Mouse (Mus musculus) layer of hippocampus, adult 18-20 months (tissue): Measurements from ENCODE around the gene Cxcl16. TPM values are rescaled to one million over a fixed set of nuclear protein-coding genes. Genes with fewer than 3 reads are reported as not detected.

Experiments
- DNase-seq, 2 experiments: peaks; one replicate each; pipeline ENCODE4 v3.0.0; 2022; ENCODE audit warnings: low spot score in 2 of 2
- microRNA-seq, 2 experiments: library from miRNA; unstranded; fragments of <30 nt; microRNA quantifications; one replicate each; pipeline ENCODE4 v1.2.0; 2021
- total RNA-seq, 2 experiments: library from RNA; stranded (reverse); gene quantifications; 2 replicates each; pipeline ENCODE4 v1.2.3; 2021

Gene Cxcl16
- total RNA-seq, 2 experiments from 2014 or later = 0.82 to 1.3 TPM

DNA sequence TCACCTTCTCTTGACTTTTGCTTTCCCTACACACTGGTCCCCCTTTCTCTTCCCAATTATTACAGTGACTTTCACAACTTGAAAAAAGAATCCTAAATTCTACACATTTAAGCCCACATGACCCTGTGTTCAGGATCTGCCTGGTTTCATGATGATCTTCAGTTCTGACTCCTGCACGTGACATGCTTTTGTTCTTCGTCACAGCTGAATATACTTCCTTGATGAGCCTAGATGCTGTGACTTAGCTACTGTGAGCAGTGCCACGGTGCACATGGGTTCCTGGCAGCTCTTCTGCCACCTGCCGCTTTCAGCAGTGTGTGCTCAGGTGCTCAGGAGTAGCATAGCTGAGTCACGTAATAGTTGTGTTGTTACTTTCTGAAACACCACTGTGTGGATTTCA lies 47.2 kb downstream of the Cxcl16 start:
- no peak for DNase-seq

DNA sequence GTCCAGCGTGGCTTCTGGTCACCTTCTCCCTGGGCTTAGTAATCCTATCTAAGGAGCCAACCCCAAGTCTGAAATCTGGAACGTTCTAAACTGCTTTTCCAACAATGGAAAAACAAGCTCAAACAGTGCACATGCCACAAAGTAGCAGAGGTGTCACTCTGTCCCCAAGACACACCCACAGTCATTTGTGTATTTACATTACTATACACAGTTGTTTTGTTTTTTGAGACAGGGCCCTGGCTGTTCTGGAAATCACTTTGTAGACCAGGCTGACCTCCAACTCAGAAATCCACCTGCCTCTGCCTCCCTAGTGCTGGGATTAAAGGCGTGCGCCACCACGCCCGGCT lies 49.5 kb downstream of the Cxcl16 start:
- DNase-seq = no peak

DNA sequence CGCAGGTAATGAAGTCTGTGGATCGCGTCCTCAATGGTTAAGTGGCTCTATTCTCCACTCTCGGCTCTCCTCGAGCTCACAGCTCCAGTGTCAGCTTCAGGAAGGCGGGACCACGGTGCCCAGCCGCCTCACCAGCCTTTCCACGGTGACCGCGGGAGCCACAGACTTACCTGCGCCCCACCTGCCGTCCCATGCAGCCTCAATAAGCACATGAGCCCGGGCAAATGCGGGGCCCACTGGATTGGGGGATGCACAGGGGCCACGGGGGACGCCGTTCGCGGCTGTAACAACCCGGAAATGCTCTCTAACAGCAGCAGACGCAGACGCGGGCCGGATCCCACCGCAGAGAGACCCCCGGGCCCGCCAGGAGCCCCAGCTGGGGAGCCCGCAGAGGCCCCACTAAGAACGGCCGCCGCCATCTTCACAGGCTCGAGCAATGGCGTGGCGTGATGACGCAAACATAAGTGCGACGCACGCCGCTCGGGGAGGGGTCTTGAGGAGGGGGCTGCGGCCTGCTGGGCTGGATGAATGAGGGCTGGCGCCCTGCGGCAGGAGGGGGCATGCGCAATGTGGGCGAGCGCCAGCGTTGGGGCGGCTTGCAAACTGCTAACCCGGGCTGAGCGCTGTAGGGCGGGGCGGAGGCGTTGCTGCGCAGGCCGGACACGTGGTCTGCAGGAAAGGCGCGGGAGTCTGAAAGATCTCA lies 50.0 kb downstream of the Cxcl16 start, which contains the start of gene Pelp1:
TSS of gene Pelp1 (minus strand) at position 438 of the 703 bp plus-strand sequence.
- DNase-seq = peak; percentile 87 to 90

Small RNAs within 50 kb of the gene (microRNA-seq; reads per million reads assigned to microRNA genes)
- 0.74 to 1.8 reads per million in 2 experiments for gene Mir7115

Other genes starting within 250 kb of the Cxcl16 start
- gene Slc16a11, start 247.2 kb downstream of the Cxcl16 start, total RNA-seq = 10 to 100 TPM; 28.6 to 30.6 TPM
- 1 to 10 TPM; 6.2 to 9.0 TPM for gene Slc16a13, start 238.9 kb downstream of the Cxcl16 start, total RNA-seq
- 1 to 10 TPM in 1 of 2 experiments, under 1 TPM in 1; 0.92 to 1.1 TPM for gene Bcl6b, start 230.2 kb downstream of the Cxcl16 start, total RNA-seq
- 10 to 100 TPM; 39.7 to 45.9 TPM for gene 0610010K14Rik, start 222.1 kb downstream of the Cxcl16 start, total RNA-seq
- gene Gm21988, start 220.2 kb downstream of the Cxcl16 start, total RNA-seq = 1 to 10 TPM; 5.6 to 6.7 TPM
- gene Rnasek, start 220.1 kb downstream of the Cxcl16 start, total RNA-seq = 100 to 1,000 TPM; 262 to 272 TPM
- under 1 TPM; 0.15 to 0.27 TPM for gene Alox12, start 204.6 kb downstream of the Cxcl16 start, total RNA-seq
- not detected for gene Alox12e, start 137.4 kb downstream of the Cxcl16 start, total RNA-seq
- gene Alox15, start 108.0 kb downstream of the Cxcl16 start, total RNA-seq = under 1 TPM in 1 of 2 experiments, not detected in 1; 0.17 TPM
- gene Pelp1, start 50.0 kb downstream of the Cxcl16 start, total RNA-seq = 10 to 100 TPM; 32.0 to 37.2 TPM
- gene Arrb2, start 27.3 kb downstream of the Cxcl16 start, total RNA-seq = 100 to 1,000 TPM in 1 of 2 experiments, 10 to 100 TPM in 1; 93.5 to 100 TPM
- gene Med11, start 8.1 kb downstream of the Cxcl16 start, total RNA-seq = 10 to 100 TPM; 13.7 to 16.7 TPM
- under 1 TPM; 0.20 to 0.27 TPM for gene Zmynd15, start 551 bp downstream of the Cxcl16 start, total RNA-seq
- gene Tm4sf5, start 45.3 kb upstream of the Cxcl16 start, total RNA-seq = not detected
- not detected for gene Vmo1, start 54.6 kb upstream of the Cxcl16 start, total RNA-seq
- gene Gltpd2, start 59.2 kb upstream of the Cxcl16 start, total RNA-seq = not detected
- gene Psmb6, start 65.4 kb upstream of the Cxcl16 start, total RNA-seq = 100 to 1,000 TPM; 198 TPM
- gene Gm40193, start 73.0 kb upstream of the Cxcl16 start, total RNA-seq = not detected
- gene Pld2, start 80.1 kb upstream of the Cxcl16 start, total RNA-seq = 10 to 100 TPM; 16.7 to 17.8 TPM
- 100 to 1,000 TPM; 477 to 515 TPM for gene Mink1, start 102.9 kb upstream of the Cxcl16 start, total RNA-seq
- gene 4930544D05Rik, start 155.9 kb upstream of the Cxcl16 start, total RNA-seq = under 1 TPM; 0.58 to 0.77 TPM
- gene Chrne, start 159.2 kb upstream of the Cxcl16 start, total RNA-seq = not detected
- gene Gp1ba, start 179.1 kb upstream of the Cxcl16 start, total RNA-seq = not detected
- 10 to 100 TPM; 88.7 to 91.8 TPM for gene Rnf167, start 187.3 kb upstream of the Cxcl16 start, total RNA-seq
- gene Slc25a11, start 187.5 kb upstream of the Cxcl16 start, total RNA-seq = 100 to 1,000 TPM; 121 to 123 TPM
- 100 to 1,000 TPM; 326 to 341 TPM for gene Pfn1, start 194.7 kb upstream of the Cxcl16 start, total RNA-seq
- gene Eno3, start 197.2 kb upstream of the Cxcl16 start, total RNA-seq = 1 to 10 TPM; 6.0 to 9.9 TPM
- gene Spag7, start 209.4 kb upstream of the Cxcl16 start, total RNA-seq = 10 to 100 TPM; 50.5 to 51.9 TPM
- gene Camta2, start 228.1 kb upstream of the Cxcl16 start, total RNA-seq = 100 to 1,000 TPM; 330 to 389 TPM
- gene Inca1, start 240.2 kb upstream of the Cxcl16 start, total RNA-seq = 1 to 10 TPM; 3.7 to 4.3 TPM
- gene Kif1c, start 240.6 kb upstream of the Cxcl16 start, total RNA-seq = 10 to 100 TPM; 70.4 to 82.8 TPM